Mouse (Mus musculus) retina, postnatal 7 days (tissue): ENCODE data around the gene Cobl.

Experiments
- DNase-seq: peaks from one replicate; pipeline ENCODE4 v3.0.0-alpha.2; 2012; ENCODE audit warnings: low read depth, low spot score

Gene Cobl

DNA sequence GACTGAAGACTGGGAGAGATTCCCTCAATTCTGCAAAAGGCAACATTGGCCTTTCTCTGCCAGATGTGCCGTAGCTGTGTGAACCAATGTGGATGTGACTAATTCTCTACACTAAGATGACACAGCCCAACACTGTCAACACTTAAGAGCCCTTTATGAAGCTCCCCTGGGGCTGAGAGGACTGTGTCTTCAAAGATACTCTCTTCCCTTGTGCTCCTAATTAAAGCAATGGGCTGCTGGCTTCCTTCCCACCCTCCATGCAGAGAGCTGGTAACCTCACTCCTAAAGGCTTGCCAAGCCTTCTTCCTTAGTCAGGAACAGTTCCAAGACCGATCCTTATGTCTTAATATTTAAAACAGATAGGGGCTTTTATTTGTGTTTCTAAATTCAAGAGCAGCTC, 79.9 kb downstream of the Cobl start:
- DNase-seq = no peak

DNA sequence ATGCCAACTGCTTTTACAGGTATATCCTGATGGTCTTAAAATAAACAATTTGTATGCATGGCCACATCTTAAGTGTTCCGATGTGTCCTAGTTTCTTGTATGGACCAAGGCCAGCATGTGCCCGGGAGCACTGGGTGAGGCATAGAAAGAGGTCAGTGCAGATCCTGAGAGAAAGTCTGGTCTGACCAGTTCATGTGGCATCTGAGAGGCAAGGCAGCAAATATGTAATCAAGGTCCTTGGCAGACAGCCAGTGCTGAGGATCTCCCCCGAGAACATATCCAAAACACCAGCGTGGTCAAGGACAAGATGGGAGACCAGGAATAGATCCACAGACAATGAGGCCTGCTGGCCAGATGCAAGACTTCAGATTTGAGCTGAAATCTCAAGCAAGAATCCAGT, 81.8 kb downstream of the Cobl start:
- DNase-seq = no peak

DNA sequence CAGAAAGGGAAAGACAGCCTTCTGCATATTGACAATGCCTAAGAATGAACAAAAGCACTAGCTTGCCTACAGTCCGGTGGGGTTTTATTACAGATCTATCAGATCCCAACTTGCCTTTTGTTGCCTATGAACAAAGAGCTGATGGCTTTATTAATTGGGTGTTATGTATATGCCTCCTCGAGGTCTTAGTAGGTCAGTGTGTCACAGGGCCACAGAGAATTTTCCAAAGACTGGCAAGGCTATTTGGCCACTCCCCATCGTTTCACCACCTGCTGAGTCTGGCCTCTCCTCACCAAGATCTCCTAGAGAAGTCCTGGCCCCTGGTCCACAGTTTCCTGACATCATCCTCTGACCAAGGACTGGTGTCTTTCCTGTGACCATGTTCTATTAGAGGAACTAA, 83.7 kb downstream of the Cobl start:
- DNase-seq = no peak

DNA sequence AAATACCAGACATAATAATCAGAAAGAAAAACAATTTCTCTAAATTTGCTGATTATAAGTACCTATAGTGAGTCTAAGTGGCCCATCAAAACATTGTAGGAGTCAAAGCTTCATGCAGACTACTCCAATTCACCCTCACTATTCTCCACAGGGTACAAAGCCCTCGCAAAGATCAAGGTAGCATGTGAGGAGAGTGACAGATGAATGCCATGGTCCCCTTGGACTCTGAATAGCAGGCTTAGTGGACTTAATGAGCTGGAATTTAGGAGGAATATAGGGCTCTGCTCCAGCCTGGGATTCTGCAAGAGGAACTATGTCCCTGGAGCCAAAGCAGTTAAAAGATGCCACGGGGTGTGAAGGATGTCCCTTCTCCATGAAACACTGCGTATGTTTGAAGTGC, 88.1 kb downstream of the Cobl start:
- no peak for DNase-seq

DNA sequence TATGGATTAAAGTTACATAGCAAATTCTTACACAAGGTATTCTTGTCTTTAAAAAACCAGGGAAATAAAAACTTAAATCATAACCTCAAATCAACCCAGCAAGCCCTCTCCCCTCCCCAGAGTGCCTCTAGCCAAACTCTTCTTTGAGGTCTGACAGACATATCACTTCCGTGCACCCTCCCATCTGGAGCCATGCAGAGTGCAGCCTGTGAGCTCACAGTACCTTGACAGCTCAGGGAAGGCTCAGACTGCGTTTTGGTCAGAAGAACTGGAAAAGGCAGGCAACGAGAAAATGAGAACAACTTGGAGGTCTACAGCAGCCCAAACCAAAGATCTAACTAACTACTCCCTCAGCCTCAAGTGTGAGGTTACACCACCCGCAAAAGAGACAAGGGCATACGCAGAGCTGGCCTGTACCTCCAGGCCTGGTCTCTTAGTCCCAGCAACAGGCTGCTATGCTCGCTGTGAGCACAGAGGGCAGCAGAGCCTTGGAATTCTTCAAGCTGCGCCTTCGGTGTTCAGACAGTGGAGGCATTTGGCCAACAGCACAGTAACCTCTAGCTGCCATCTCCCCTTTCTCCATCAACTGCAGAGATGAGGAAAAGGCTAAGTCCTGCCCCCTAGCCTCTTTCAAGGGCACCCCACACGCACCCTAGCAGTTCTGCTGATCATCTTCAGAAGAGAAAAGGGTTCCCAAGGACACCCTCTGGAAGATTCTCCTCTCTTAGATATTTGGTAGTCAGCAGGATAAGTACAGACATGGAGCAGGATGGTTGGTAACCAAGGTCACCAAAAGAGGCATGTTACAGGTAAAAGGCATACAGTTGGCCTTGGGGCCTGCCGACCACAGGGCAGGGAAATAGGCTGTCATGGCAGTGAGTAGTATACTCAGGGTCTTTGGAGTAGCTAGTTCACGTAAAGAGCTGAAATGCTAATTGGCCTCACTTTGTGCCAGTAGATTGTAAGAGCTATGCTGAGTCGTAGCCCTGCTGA, 91.4 kb downstream of the Cobl start:
- peak; percentile 53 for DNase-seq

DNA sequence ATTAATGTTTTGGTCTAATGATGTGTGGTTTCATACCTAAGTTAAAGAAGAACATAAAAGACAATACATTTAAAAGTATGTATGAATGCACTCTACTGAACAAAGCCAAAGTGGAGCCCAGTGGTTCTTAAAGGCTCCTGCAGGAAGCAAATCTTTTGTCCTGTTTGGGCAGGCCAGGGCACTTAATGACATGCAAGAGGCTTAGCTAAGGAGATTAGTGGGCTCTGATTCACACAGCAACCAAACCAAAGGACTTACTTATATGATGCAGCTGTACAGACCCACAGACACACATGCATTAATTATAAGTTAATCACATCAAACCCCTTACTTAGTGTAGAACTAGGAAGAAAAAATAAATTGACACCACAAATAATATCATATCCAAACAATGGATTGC, 93.8 kb downstream of the Cobl start:
- DNase-seq = peak; percentile 51

DNA sequence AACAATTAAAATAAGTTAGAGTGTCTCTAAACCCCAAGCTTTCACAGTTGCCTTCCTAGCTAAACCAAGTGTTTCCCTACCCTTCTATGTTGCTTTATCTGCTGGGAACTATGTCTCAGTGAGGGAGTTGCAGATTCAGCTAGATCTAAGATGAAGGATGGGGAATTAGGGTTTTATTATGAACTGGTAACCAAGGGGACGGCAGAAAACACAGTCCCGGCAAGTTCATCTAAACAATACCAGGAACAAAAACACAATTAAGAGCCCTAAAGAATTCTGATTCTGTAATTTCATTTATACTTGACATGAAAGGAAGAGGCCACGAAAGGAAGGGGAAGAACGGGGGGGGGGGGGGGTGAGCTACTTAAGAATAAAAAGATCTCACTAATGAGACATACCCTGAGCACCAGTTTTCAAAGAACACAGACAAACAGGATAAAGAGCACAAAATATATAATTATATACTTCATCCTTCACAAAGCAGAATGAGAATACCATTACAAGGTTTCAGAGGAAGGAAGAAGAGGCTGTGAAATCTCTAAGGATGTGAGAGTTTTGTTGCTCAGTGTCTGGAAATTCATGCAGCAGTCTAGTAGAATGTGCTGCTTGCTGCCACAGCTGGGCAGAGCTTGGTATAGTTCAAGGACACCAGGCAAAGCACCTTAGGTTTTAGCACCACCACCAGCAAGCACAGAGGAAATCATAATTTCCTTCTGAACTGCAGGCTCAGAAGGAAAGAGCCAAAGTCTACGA, 97.2 kb downstream of the Cobl start:
- DNase-seq = no peak

DNA sequence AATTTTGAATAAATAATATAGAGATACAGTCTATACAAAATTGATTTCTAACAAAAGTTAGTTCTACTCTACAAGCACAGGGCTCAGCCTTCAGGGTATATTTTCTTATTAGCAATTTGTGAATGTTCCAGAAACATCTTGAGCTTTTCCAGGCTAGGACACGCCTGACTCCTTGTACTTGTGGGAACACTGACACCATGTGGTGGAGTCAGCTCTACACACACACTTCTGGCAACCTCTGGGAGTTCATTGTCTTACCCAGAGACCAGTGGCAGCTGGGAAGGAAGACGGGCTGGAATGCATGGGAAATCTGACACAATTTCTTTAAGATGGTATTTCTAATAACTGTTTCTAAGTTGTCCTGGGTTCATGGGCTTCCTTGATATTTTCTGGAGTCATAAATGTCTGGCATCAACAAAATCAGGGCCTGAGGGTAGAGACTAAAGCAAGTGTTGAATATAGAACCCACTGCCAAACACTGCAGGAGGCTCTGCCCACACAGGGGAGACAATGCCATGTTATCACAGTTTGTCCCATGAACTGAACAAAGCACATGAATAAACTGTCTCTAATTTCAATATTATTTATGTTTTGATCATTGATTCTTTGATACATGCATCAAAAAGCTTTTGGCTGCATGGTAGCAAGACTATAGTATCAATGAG, 105.3 kb downstream of the Cobl start:
- DNase-seq = peak; percentile 34

DNA sequence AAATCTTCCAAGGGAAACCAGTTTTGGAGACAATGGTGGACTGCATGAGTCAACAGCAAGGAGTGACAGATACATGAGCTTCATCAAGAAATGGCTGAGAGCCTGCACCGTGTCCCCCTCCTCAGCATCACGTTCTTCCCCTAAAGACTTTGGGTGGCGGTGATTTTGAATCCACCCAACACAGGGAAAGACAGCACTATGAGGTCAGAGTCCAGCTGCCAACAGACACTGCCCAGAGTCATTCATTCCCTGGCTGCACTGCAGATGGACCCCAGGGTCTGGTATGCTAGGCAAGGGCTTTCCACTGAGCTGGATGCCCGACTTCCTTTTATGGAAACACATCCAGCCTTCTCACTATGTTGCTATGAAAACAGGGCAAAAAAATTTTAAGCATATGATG, 106.2 kb downstream of the Cobl start:
- no peak for DNase-seq

DNA sequence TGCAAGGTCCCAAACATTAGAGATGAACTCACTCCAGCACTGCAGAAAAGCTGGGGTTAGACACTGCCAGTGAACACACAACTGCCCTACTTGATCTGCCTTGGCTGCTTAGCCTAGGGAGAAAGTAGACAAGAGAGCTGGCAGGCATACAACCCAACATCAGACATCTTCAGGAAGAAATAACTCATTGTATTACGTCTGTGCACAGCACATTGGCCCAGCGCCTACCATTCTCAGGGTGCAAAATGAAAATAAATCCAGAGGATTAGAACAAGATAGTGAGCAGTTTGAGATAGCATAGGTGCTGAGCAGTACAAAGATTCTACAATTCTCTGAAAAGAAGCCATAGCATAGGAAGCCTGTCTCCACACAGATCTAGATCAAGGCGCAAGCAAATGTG, 109.1 kb downstream of the Cobl start:
- no peak for DNase-seq

DNA sequence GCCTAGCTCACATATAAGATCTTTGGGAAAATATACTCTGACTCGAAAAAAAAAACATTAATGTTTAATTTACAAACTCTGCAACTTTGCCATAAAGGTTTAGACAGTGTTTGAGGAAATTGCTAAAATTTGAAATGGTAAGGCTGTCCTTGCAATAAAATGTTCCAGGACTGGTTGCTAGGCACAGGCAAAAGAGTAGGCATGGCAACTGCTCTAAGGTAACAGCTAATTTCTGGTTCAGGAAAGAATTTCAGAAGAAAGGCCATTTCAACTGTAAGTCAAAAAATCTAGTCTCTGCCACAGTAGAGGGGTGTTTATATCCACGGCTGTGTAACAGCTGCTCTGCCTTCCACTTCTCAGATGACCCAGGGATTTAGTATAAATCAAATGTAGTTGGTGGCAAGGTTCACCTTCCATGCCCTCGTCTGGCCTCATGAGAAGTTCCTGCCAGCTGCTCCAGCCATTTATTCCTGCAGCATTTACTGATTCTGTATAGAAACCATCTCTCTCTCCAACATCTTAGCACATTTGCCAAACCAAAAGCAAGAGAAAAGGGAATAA, 113.7 kb downstream of the Cobl start:
- DNase-seq = no peak

DNA sequence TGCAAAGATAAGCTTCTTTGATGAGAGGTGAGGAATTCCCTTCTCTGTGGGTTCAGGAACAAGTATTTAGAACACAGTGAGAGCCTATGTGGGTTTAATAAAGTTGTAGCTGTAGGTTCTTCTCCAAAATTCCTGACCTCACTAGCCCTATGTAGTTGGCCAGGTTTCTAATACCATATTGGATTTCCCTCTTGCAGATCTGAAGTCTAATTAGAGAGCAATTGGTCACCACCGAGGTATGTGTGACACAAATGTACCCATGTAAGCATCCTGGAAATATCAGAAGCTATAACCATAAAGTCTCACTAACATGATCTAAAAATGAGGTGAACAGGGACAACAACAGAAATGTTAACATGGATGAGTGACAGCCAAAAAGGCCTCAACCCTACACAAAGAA, 114.7 kb downstream of the Cobl start:
- no peak for DNase-seq

DNA sequence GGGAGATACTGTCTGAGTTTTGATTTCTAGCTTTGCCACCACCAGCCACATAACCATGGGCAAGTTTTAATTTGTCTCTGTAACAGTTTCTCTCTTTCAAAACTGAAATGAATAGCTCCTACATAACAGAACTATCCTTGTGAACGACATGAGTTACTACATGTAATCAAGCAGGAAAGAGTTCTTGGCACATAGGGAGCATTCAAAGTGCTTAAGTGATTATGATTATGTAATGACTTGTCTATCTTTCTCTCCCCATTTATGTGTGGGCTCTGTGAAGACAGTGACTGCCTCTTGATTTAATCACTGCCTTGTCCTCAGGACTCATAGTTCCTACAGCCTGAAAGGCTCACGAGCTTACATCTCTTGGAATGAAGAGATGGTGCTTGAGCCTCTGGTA, 118.3 kb downstream of the Cobl start:
- no peak for DNase-seq

DNA sequence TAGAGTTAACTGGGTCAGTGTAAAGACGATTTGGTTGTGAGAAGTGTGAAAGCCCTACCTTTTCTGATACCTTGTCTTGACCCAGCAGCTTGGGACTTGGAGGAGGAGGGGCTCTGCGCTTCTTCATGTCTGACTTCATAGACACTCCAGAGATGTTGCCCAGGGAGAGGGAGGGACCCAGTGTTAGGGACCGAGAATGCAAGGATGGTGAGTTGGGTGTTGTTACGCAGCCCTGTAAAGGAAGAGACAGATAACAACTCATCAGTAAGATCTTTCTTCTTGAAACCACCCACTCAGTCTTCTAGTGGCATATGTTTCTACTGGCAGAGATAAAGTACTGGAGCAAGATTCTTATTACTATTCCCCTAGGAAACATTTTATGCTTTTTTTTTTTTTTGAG, 121.1 kb downstream of the Cobl start:
- DNase-seq = no peak

DNA sequence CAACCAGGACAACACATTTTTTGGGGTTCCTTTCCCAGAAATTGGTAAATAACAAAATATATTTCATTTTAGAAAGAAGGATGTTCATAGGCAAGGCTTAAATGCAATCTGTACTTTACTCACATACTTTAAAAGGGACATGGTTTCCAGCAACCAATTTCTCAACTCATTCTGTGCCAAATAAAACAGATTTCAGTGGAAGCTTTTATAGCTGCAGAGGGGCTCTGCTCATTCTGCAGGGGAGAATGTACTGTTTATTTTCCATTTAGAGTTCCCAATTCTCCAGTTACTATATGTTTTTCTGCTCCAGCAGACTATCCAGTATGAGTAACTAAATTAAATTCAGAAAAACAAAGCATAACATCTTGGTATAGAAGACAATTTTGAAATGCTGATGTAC, 124.1 kb downstream of the Cobl start:
- DNase-seq = no peak

DNA sequence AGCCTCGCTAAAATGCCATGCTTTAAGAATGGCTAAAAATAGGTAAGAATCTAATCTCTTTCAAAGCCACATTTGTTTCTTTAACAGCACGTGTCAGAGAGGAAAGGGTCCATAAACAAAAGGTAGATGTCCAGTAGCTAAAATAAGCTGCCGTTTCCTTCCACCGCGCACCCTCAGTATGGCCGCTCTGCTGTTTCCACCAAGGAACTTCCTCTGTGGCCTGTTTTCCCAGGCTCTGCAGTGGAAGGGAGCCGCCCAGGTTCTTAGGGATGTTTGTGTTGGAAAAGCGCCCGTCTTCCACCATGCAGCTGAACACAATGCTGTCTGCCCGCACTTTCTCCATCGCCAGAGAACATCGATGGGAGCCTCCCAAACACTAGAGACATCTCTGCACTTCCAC, 128.6 kb downstream of the Cobl start:
- DNase-seq = no peak

DNA sequence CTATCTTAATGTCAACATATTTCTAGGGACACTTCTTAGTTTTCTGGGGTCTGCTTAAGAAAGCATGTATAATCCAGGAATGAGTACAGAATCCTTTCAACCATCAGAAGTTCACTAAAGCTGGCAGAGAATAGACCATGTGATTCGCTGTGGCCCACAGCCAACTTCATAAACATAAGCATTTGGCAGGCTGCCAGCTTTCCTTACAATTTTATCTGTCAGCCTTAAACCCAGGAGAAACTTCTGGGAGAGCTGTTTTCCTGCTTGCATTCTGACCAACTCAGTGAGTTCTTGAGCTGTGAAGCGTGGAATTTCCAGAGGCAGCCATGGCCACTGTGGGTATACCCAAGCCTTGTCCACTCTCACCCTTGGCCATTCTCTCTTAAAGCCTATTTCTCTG, 132.8 kb downstream of the Cobl start:
- peak; percentile 14 for DNase-seq

DNA sequence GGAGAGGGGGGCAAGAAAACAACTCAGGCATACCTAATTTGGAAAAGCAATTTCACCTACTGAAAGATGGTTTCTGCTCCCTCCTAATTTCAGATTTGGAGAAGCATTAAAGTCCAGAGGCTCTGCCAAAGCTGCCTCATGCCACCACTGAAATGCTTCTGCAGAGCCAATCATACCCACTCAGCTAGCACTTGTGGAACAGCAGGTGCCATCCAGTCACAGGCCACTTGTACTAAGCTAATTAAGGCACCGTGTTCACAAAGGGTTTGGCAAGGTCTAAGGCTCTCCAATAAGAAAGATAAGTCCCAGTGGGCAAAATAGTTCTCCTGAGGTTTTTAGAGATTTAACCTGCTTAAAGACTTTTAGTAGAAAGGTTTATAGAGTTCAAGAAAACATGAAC, 143.3 kb downstream of the Cobl start:
- DNase-seq = no peak

DNA sequence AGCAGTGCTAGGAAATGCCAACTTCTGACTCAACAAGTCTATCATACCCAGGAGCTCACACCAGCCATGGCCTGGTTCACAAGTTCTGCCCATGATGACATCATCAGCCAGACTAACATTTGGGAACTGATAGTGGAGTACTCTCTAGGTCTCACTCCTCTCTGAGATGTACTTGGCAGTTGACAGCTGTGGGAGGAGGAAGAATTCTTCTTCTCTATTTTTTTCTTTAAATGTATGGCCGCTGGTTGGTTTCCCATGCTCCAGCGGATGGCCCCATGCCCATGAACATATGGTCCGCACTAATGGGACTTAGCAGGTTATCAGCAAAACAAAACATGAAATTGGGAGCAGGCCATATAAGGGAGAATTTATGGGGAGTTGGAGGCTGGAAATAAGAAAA, 145.4 kb downstream of the Cobl start:
- DNase-seq = no peak

DNA sequence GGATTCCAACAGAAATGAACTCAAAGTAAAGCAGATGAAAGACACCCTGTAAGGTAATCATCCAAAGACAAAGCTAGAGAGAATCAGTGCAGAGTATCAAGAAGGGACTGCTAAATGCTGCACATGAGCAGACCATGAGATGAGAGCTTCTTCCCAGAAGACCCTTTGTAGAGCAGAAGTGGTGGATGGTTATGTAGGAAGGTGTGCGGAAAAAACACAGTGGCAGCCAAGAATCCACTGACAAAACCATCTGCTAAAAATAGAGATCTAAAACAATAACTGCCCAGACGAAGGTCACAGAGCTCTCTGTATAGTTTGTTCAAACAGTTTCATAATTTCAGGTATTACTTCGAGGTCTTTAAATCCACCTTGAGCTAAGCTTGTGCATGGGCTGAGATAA, 149.1 kb downstream of the Cobl start:
- DNase-seq = no peak

DNA sequence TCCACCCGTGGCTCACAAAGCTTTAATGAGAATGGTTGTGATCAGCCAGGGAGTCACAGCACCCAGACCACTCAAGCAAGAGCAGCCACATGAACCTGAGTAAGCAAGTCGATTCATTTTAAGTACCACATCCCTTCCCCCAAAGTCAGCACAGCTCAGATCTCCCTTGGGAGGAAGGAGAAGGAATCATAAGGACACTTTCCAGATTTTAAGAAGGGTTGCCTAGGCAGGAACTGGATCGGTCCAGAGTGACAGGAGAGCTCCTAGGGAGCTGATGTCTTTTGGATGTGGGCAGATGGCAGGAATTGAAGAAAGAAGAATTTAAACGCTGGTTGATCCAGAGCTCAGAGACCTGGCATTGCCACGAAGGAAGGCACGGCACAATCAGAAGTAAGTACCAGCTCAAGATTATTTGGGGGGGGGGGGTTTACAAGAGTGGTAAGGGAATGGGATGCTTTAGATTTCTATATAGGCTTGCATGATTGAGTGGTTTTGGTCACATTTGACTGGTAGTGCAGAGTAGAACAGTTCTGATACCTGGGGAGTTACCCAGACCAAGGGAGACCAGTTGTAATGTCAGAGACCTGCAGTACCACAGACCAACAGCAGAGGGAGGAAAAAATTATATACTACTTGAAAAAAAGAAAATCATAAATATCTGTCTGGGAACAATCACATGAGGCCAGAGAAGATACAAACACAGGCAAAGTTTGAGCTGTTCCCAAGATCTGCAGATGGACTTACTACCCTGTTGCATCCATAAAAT, 150.3 kb downstream of the Cobl start:
- peak; percentile 5 for DNase-seq
